Mouse (Mus musculus) intestine, postnatal 0 days (tissue): ENCODE measurements around the gene Eif3m. TPM values are rescaled to one million over a fixed set of nuclear protein-coding genes. Genes with fewer than 3 reads are reported as not detected.

Source experiments
- ATAC-seq: fragments of 200-750 bp; cut with Nextera tagmentation; 2 replicates; pipeline ENCODE4 v1.8.0; 2017; ENCODE audit warnings: mild to moderate bottlenecking, moderate TSS enrichment, moderate library complexity
- H3K27ac ChIP-seq: fragments of 300-500 bp; sonication (generic); 2 replicates; pipeline ENCODE4 v1.5.1; 2014; ENCODE audit warnings: mild to moderate bottlenecking, low read depth, low read length, moderate library complexity
- H3K27me3 ChIP-seq: fragments of 300-500 bp; sonication (generic); replicated peaks from 2 replicates; pipeline ENCODE4 v1.6.1; 2014; ENCODE audit warnings: low read length, mixed read lengths; ENCODE audit not compliant: control insufficient read depth, insufficient read depth
- H3K36me3 ChIP-seq: fragments of 300-500 bp; sonication (generic); 2 replicates; pipeline ENCODE4 v1.6.1; 2014; ENCODE audit warnings: mild to moderate bottlenecking, moderate library complexity; ENCODE audit not compliant: control insufficient read depth, insufficient read depth
- H3K4me1 ChIP-seq: fragments of 300-500 bp; sonication (generic); replicated peaks from 2 replicates; pipeline ENCODE4 v1.6.1; 2014; ENCODE audit warnings: antibody characterized with exemption, low read length, mixed read lengths; ENCODE audit not compliant: control insufficient read depth, insufficient read depth
- H3K4me2 ChIP-seq: fragments of 300-500 bp; sonication (generic); replicated peaks from 2 replicates; pipeline ENCODE4 v1.6.1; 2014; ENCODE audit warnings: low read depth, mild to moderate bottlenecking, moderate library complexity
- H3K4me3 ChIP-seq: fragments of 300-500 bp; sonication (generic); 2 replicates; pipeline ENCODE4 v1.5.1; 2014; ENCODE audit warnings: low read depth, low read length
- H3K9ac ChIP-seq: fragments of 300-500 bp; sonication (generic); 2 replicates; pipeline ENCODE4 v1.6.1; 2014; ENCODE audit warnings: mild to moderate bottlenecking, low read depth, low read length
- H3K9me3 ChIP-seq: fragments of 300-500 bp; sonication (generic); 2 replicates; pipeline ENCODE4 v1.6.1; 2016; ENCODE audit warnings: mixed run types; ENCODE audit not compliant: control insufficient read depth
- CTCF ChIP-seq: sonication (generic); IDR thresholded peaks from 2 replicates; pipeline ENCODE4 v1.5.1; 2016; ENCODE audit warnings: low read depth, mild to moderate bottlenecking, control low read depth, antibody characterized with exemption, moderate library complexity
- WGBS: fragments of 180-500 bp; shearing (Covaris S2); extraction: QIAGEN DNeasy Blood & Tissue Kit; methylation state at CpG from one replicate; pipeline ENCODE4 v1.1.7; 2014; 5-methylcytosine and 5-hydroxymethylcytosine counted together
- polyA plus RNA-seq: library from polyadenylated mRNA; unstranded; fragments of >200 nt; fragmentation: Nextera tagmentation; extraction: Ambion mirVana; gene quantifications from 2 replicates; pipeline ENCODE4 v1.2.1, GENCODE M21; 2015

The Eif3m gene
- polyA plus RNA-seq, result 141 and 145 TPM in 2 replicates

DNA sequence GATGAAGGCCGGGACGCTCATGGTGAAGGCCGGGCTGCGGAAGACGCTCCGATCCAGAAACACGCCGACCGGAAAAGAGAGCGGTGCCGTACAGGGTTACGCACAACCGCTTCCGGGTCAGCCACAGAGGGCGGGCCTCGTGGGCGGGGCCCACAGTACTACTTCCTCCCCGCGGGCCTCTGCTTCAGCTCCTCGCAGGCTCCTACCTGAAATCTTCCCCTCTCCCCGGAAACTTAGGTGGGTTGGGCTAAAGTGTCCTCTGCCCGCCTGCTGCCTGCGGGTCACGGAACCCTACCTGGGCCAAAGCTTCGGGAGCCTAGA is at the start of gene Eif3m:
Gene Eif3m (minus strand): TSS at position 114 of the 321 bp plus-strand sequence.
- peak; percentile 100 for ATAC-seq
- Histone ChIP-seq H3K4me3 (peak within 1 kb of the TSS; percentile 72), H3K27ac (peak within 1 kb of the TSS; percentile 77; the same call in 1 of the 2 replicates), H3K4me1 (0 out of 2 replicates have a peak, but pooled peaks cover 7% of the 10 kb centered on the region), H3K27me3 (no peaks in the 10 kb centered on the region), H3K9me3 (no peaks in the 10 kb centered on the region), H3K4me2 (peak within 1 kb of the TSS; percentile 82), H3K36me3 (peaks cover 18% of the 10 kb centered on the region), H3K9ac (peak within 1 kb of the TSS; percentile 80)
- no peak for TF ChIP-seq CTCF
- WGBS, result under 1% methylated on average over 25 of the region's 25 CpGs

DNA sequence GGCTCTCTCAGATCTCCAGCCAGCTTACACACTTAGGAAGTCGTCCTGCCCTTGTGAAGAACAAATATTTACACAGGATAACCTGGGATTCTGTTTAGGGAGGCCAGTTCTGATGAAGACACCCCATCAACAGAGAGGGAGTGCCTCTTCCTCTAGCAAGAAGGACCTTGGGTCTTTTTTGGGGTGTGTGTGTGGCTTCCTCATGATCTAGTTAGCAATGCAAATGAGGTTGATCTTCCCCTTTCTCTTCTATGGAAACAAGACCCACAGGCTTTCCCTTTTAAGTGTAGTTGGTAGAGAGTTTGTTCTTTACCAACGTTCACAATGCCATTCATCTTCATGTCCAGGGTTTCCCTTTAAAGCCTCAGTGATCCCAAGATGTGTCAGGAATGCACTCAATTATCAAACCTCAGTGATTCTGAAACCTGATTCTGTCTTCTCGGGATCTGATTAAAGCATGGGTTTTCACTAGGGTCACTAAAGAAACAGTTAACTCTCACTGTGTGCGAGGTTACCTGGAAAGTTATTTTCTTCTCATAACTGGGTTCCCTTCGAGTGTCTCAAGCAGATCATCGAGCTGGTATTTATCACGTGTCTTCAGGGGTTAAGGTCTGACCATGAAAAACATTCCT is 46.0 kb upstream of the Eif3m start:
- Histone ChIP-seq H3K27ac (no peak overlapping the region), H3K4me3 (no peak overlapping the region), H3K36me3 (no peaks in the 10 kb centered on the region), H3K27me3 (no peaks in the 10 kb centered on the region), H3K9ac (no peak overlapping the region), H3K4me2 (no peak overlapping the region), H3K4me1 (no peaks in the 10 kb centered on the region), H3K9me3 (no peaks in the 10 kb centered on the region)
- ATAC-seq, result no peak
- 51% methylated on average over 7 of the region's 7 CpGs for WGBS
- no peak for TF ChIP-seq CTCF

DNA sequence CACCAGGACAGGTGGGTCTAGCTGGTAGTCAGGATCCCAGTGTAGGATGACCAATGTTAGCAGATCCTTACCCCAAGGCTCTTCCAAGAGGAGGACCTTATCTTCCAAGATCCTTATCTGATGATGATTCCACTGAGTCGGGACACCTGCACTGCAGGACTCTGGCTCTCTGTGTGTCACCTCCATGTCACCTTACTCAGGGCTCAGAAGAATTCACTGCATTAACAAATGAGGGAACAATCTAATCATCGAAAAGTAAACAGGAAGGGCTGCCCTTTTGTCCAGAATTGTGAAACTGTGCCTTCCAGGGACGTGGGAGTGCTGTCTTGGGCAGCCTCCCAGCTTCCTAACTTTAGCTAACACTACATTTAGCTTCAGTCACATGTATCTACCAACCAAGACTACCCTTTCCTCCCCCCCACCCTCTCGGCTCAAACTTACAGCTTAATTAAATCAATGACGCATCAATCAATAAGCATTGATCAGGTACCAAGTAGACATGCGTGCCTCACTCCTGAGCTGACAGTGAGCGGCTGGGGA is 41.8 kb upstream of the Eif3m start:
- WGBS, result 51% methylated on average over 7 of the region's 7 CpGs
- Histone ChIP-seq H3K36me3 (no peaks in the 10 kb centered on the region), H3K4me2 (no peak overlapping the region), H3K4me1 (no peaks in the 10 kb centered on the region), H3K27ac (no peak overlapping the region), H3K9ac (no peak overlapping the region), H3K27me3 (no peaks in the 10 kb centered on the region), H3K9me3 (no peaks in the 10 kb centered on the region), H3K4me3 (no peak overlapping the region)
- TF ChIP-seq CTCF, result no peak
- ATAC-seq, result no peak

DNA sequence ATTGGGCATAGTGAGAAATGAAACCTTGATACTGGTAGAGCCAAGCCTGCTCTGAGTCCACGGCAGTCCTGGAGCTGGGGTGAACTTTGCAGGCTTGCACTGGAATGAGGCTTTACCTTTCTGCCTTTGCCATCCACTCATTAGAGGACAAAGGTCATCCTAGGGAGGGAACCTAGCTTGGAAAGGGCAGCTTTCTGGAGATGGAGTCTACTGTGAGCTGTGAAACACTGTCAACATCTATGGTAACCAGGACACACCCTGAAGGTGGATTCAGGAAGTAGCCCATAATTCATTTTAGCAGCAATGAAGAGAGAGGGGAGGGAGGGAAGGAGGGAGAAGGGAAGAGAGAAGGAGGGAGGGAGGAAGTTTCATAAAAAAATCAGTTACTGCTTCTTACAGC is 38.6 kb upstream of the Eif3m start:
- 25% methylated on average over 1 of the region's 1 CpGs for WGBS
- H3K9me3 ChIP-seq, result no peaks in the 10 kb centered on the region
- no peak overlapping the region for H3K4me2 ChIP-seq
- H3K27me3 ChIP-seq, result no peaks in the 10 kb centered on the region
- no peaks in the 10 kb centered on the region for H3K36me3 ChIP-seq
- peak; percentile 66 for ATAC-seq
- H3K9ac ChIP-seq, result no peak overlapping the region
- TF ChIP-seq CTCF, result no peak
- no peak overlapping the region for H3K27ac ChIP-seq
- no peak overlapping the region for H3K4me3 ChIP-seq
- no peaks in the 10 kb centered on the region for H3K4me1 ChIP-seq

DNA sequence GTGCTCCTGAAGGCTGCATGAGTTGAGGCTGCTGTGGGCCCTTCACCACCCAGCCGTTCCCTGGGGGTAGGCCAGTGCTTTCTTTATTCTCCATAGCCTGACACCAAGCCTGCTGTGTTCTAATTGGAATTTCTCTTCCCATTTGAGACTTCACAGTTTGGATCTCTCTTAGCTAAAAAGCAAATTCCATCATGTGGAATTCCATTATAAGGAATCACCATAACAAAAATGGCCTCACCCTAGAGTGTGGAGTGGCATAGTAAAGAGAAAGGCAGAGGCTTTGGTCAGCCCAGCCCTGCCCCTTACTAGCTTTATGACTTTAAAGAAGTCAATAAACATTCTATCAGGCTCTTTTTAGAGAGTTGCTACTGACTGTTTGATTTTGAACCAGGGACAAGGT is 31.4 kb upstream of the Eif3m start:
- no peaks in the 10 kb centered on the region for H3K4me1 ChIP-seq
- H3K27ac ChIP-seq, result no peak overlapping the region
- no peaks in the 10 kb centered on the region for H3K27me3 ChIP-seq
- H3K9ac ChIP-seq, result no peak overlapping the region
- no peak overlapping the region for H3K4me2 ChIP-seq
- 70% methylated on average over 1 of the region's 1 CpGs for WGBS
- no peak for TF ChIP-seq CTCF
- no peak overlapping the region for H3K4me3 ChIP-seq
- no peak for ATAC-seq
- no peaks in the 10 kb centered on the region for H3K9me3 ChIP-seq
- H3K36me3 ChIP-seq, result no peaks in the 10 kb centered on the region

DNA sequence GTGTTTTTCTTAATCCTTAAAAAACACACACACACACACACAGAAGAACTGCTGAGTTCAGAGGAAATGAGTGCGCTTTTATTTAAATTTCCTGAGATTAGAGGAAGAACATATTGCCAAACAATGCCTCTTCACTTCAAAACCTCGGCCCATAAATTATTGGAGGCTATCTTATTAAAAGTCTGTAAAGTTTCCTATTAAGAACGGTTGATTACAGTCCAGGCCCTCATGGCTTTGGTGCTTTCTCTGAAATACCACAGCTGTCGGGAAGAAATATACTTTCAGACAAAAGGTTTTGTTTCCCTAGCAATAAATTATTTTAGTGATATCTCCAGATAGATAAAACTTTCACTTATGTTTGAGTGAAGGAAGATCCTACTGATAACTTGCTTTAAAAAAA is 26.3 kb upstream of the Eif3m start:
- WGBS, result 49% methylated on average over 4 of the region's 4 CpGs
- Histone ChIP-seq H3K27ac (no peak overlapping the region), H3K4me2 (no peak overlapping the region), H3K4me1 (no peaks in the 10 kb centered on the region), H3K36me3 (no peaks in the 10 kb centered on the region), H3K27me3 (no peaks in the 10 kb centered on the region), H3K9me3 (no peaks in the 10 kb centered on the region), H3K9ac (no peak overlapping the region), H3K4me3 (no peak overlapping the region)
- no peak for ATAC-seq
- no peak for TF ChIP-seq CTCF

DNA sequence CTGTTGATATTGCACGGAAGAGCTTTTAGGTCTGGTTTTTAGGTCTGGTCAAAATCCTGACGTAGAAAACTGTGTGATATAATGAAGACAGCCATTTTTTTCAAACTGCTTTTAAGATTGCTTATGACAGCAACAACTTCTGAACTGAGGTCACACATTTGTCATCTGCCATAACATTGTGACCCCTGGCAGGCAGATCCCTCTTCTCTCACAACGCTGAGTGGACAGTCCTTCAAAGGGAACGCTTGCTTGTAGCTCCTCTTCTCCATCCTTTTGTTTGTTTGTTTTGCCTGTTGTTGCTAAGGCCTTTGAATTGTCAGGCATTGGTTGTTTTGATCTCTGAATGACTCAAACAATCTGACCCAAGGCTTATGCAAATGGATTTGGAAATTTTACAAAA is 24.0 kb upstream of the Eif3m start:
- no peak for ATAC-seq
- Histone ChIP-seq H3K36me3 (no peaks in the 10 kb centered on the region), H3K9ac (no peak overlapping the region), H3K4me2 (no peak overlapping the region), H3K4me3 (no peak overlapping the region), H3K27ac (no peak overlapping the region), H3K27me3 (no peaks in the 10 kb centered on the region), H3K4me1 (no peaks in the 10 kb centered on the region), H3K9me3 (no peaks in the 10 kb centered on the region)
- TF ChIP-seq CTCF, result no peak
- WGBS, result 67% methylated on average over 4 of the region's 4 CpGs
